Mouse (Mus musculus): ENCODE measurements around the gene Cdyl.

Gene Cdyl

GRCm38 (mm10) chr13:35765817-35766216 lies 106.2 kb downstream of the Cdyl start:
- DNase-seq: peak; percentile 73

GRCm38 (mm10) chr13:35769673-35770072 lies 110.0 kb downstream of the Cdyl start:
- no peak for DNase-seq

- DNase-seq: no peak
These were observed 110.8 kb downstream of the Cdyl start for GRCm38 (mm10) chr13:35770421-35770820.

- DNase-seq: peak; percentile 37
These were observed 112.3 kb downstream of the Cdyl start for GRCm38 (mm10) chr13:35771968-35772382.

GRCm38 (mm10) chr13:35773763-35774162 lies 114.1 kb downstream of the Cdyl start:
- no peak for DNase-seq

GRCm38 (mm10) chr13:35776123-35776522 lies 116.5 kb downstream of the Cdyl start:
- DNase-seq: no peak

GRCm38 (mm10) chr13:35780714-35781113 lies 121.1 kb downstream of the Cdyl start:
- no peak for DNase-seq

- DNase-seq: no peak
These were observed 122.1 kb downstream of the Cdyl start for GRCm38 (mm10) chr13:35781755-35782154.

- peak; percentile 74 for DNase-seq
These were observed 123.3 kb downstream of the Cdyl start for GRCm38 (mm10) chr13:35782949-35783348.

GRCm38 (mm10) chr13:35783576-35783975 lies 123.9 kb downstream of the Cdyl start:
- no peak for DNase-seq

- no peak for DNase-seq
These were observed 124.6 kb downstream of the Cdyl start for GRCm38 (mm10) chr13:35784281-35784680.

GRCm38 (mm10) chr13:35785330-35785939 lies 125.8 kb downstream of the Cdyl start:
- no peak for DNase-seq

- no peak for DNase-seq
These were observed 127.2 kb downstream of the Cdyl start for GRCm38 (mm10) chr13:35786726-35787399.

GRCm38 (mm10) chr13:35789577-35789976 lies 129.9 kb downstream of the Cdyl start:
- DNase-seq: no peak

- no peak for DNase-seq
These were observed 130.8 kb downstream of the Cdyl start for GRCm38 (mm10) chr13:35790431-35790830.

GRCm38 (mm10) chr13:35794309-35794708 lies 134.7 kb downstream of the Cdyl start:
- no peak for DNase-seq

- DNase-seq: no peak
These were observed 135.1 kb downstream of the Cdyl start for GRCm38 (mm10) chr13:35794774-35795173.

- no peak for DNase-seq
These were observed 136.3 kb downstream of the Cdyl start for GRCm38 (mm10) chr13:35795887-35796286.

- DNase-seq: no peak
These were observed 136.7 kb downstream of the Cdyl start for GRCm38 (mm10) chr13:35796352-35796751.

- DNase-seq: no peak
These were observed 138.3 kb downstream of the Cdyl start for GRCm38 (mm10) chr13:35797811-35798522.

- peak; percentile 30 for DNase-seq
These were observed 139.0 kb downstream of the Cdyl start for GRCm38 (mm10) chr13:35798645-35799044.

GRCm38 (mm10) chr13:35800270-35800669 lies 140.6 kb downstream of the Cdyl start:
- DNase-seq: no peak

- no peak for DNase-seq
These were observed 146.1 kb downstream of the Cdyl start for GRCm38 (mm10) chr13:35805727-35806126.

GRCm38 (mm10) chr13:35806165-35806564 lies 146.5 kb downstream of the Cdyl start:
- no peak for DNase-seq

All from retina, postnatal 1 day (tissue).